Mouse (Mus musculus) megakaryocyte-erythroid progenitor cell, adult 5 weeks (primary cell): Measurements from ENCODE around the gene Taar6. TPM values are rescaled to one million over a fixed set of nuclear protein-coding genes. Genes with fewer than 3 reads are reported as not detected.

ENCODE experiments used
- polyA plus RNA-seq: library from polyadenylated mRNA; stranded (reverse); fragments of >175 nt; gene quantifications from 2 replicates; pipeline ENCODE4 v1.2.3, GENCODE M21; 2012

The Taar6 gene
- polyA plus RNA-seq = not detected in 2 replicates

DNA sequence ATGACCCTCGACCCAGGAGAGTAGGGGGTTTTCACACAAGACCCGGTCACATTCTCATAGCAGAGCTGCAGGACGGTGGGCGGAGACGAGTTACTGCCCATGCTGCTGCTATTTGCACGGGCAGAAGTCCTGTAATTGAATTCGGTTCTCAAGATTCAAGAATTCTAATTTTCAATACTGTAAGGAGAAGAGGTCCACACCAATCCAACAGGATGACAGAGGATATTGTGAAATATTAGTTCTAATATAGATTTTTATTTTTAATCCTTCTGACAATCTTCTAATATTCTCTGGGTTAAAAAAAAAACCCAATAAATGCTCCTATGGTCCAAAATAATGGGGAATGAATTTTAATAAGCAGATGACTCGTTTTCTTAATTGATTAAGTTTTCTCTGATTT is at the start of gene Taar6:
Gene Taar6 (minus strand): TSS at position 101 of the 400 bp plus-strand sequence.

DNA sequence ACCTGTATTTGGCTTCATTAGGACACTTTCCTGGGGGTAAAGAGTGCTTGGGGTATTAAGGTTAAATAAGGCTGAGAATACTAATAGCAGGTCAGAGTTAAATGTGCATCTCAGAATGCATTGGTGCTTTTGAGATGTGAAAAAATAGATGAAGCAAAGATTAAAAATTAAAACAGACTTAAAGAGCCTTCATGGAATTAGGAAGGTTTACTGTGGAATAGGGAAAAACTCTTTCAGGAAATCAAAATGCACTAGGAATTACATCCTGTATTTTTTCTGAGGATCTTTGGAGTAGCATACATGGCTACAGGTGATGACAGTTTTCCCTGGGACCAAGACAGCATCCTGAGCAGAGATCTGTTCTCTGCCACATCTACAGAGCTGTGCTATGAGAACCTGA is 41.5 kb upstream of the Taar6 start, which contains the start of gene Taar7d:
Gene Taar7d (plus strand): TSS at position 301 of the 400 bp plus-strand sequence.

DNA sequence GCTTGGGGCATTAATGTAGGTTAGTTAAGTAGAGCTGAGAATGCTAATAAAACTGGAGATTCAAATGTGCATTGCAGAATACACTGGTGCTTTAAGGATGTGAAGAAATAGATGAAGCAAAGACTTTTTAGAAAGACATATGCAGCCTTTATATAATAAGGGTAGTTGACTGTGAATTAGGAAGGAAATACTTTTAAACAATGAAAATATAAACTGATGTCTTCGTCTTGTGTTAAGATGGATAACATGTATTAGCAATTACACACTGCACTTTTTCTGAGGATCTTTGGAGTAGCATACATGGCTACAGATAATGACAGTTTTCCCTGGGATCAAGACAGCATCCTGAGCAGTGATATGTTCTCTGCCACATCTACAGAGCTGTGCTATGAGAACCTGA is 14.2 kb upstream of the Taar6 start, which contains the start of gene Taar7b:
Gene Taar7b (plus strand): TSS at position 301 of the 400 bp plus-strand sequence.

DNA sequence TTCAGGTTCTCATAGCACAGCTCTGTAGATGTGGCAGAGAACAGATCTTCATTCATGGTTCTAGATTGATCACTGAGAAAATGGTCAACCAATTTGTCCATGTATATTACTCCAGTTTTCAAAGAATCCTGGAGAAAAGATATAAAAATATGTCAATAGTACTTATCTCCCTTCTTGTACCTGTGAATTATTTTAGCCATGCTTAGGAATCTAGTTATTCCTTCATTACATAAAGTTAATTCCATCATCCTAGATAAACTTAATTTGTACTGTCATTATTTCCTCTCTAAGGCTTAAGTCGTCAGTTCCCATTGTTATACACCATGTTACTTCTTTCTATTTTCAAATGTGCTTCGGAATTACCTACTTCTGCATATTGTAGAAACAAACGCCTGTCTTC is 7.9 kb upstream of the Taar6 start, which contains the start of gene Taar7a:
Gene Taar7a (minus strand): TSS at position 101 of the 400 bp plus-strand sequence.

DNA sequence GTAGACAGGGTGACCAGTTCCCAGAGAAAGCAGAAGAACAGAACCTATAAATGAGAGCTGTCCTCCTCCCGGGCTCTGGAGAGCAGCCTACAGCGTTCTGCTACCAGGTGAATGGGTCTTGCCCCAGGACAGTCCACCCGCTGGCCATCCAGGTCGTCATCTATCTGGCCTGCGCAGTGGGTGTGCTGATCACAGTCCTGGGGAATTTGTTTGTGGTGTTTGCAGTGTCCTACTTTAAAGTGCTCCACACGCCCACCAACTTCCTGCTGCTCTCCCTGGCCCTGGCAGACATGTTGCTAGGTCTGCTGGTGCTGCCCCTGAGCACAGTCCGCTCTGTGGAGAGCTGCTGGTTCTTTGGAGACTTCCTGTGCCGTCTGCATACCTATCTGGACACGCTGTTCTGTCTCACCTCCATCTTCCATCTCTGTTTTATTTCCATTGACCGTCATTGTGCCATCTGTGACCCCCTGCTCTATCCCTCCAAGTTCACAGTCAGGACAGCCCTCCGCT is 14.7 kb downstream of the Taar6 start, which contains the start of gene Taar5:
Gene Taar5 (plus strand): TSS at position 51 of the 510 bp plus-strand sequence.

DNA sequence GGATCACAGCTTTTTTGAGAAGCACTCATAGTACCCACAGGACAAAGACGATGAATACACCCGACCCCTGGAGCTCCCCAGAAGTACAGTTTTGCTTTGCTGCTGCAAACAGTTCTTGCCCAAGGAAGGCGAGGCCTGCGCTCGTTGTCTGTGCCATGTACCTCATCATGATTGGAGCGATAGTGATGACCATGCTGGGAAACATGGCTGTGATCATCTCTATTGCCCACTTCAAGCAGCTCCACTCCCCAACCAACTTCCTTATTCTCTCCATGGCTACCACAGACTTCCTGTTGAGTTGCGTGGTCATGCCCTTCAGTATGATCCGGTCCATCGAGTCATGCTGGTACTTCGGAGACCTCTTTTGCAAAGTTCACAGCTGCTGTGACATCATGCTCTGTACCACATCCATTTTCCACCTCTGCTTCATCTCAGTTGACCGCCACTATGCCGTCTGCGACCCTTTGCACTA is 25.0 kb downstream of the Taar6 start, which contains the start of gene Taar4:
Gene Taar4 (plus strand): TSS at position 51 of the 472 bp plus-strand sequence.

DNA sequence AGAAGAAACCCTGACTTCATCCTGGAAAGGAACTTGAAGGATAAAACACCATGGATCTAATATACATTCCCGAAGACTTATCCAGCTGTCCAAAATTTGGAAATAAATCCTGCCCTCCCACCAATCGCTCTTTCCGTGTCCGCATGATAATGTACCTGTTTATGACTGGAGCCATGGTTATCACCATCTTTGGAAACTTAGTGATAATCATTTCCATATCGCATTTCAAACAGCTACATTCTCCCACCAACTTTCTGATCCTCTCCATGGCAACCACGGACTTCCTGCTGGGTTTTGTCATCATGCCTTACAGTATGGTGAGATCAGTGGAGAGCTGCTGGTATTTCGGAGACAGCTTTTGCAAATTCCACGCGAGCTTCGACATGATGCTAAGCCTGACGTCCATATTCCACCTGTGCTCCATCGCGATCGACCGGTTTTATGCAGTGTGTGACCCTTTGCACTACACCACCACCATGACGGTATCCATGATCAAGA is 35.9 kb downstream of the Taar6 start, which contains the start of gene Taar3:
Gene Taar3 (plus strand): TSS at position 51 of the 498 bp plus-strand sequence.

DNA sequence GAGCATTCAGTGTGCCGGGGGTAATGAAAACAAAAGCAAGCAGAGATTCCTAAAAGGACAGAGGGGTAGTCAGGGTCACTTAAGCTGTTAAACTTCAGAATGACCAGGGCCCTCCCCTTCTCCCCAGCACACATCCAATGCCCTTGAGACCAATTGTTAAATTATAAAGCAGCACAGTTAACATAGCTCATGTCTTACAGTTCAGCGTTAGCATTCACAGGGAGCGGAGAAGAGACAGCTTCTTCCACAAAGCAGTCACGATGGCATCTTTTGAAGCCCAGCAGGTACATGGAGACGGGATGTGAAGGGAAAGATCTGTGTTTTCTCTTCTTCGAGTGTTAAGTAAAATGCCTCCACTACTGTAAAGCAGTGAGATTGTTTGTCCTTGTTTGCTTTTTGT is 47.1 kb downstream of the Taar6 start, which contains the start of gene Taar2:
Gene Taar2 (plus strand): TSS at position 261 of the 400 bp plus-strand sequence.

Other genes starting within 250 kb of the Taar6 start
- 1,520 and 1,521 TPM in 2 replicates for gene Rps12, start 198.4 kb downstream of the Taar6 start, polyA plus RNA-seq
- 0.41 and 1.4 TPM in 2 replicates for gene Slc18b1, start 188.7 kb downstream of the Taar6 start, polyA plus RNA-seq
- 0.12 TPM in 1 of 2 replicates, not detected in the other for gene Vnn3, start 134.2 kb downstream of the Taar6 start, polyA plus RNA-seq
- not detected in 2 replicates for gene Vnn1, start 91.0 kb downstream of the Taar6 start, polyA plus RNA-seq
- gene Taar1, start 65.3 kb downstream of the Taar6 start, polyA plus RNA-seq = not detected in 2 replicates
- gene Taar2, start 47.1 kb downstream of the Taar6 start, polyA plus RNA-seq = not detected in 2 replicates
- gene Taar3, start 36.1 kb downstream of the Taar6 start, polyA plus RNA-seq = not detected in 2 replicates
- gene Taar4, start 25.2 kb downstream of the Taar6 start, polyA plus RNA-seq = not detected in 2 replicates
- not detected in 2 replicates for gene Taar5, start 14.9 kb downstream of the Taar6 start, polyA plus RNA-seq
- not detected in 2 replicates for gene Taar7a, start 7.8 kb upstream of the Taar6 start, polyA plus RNA-seq
- gene Taar7b, start 14.3 kb upstream of the Taar6 start, polyA plus RNA-seq = not detected in 2 replicates
- not detected in 2 replicates for gene Taar7d, start 41.6 kb upstream of the Taar6 start, polyA plus RNA-seq
- gene Taar7e, start 52.0 kb upstream of the Taar6 start, polyA plus RNA-seq = not detected in 2 replicates
- gene Taar7f, start 63.9 kb upstream of the Taar6 start, polyA plus RNA-seq = not detected in 2 replicates
- gene Taar8a, start 90.9 kb upstream of the Taar6 start, polyA plus RNA-seq = not detected in 2 replicates
- gene Taar8b, start 106.6 kb upstream of the Taar6 start, polyA plus RNA-seq = not detected in 2 replicates
- gene Taar8c, start 116.3 kb upstream of the Taar6 start, polyA plus RNA-seq = not detected in 2 replicates
- gene Taar9, start 123.9 kb upstream of the Taar6 start, polyA plus RNA-seq = not detected in 2 replicates
- gene Stx7, start 163.7 kb upstream of the Taar6 start, polyA plus RNA-seq = 126 and 152 TPM in 2 replicates
- gene Moxd1, start 237.9 kb upstream of the Taar6 start, polyA plus RNA-seq = not detected in 2 replicates